Comparison of ENCODE assay signal across 24 mouse cellular contexts in genomic region chr2:126892316-126892715, GRCm38 (mm10). TPM values are rescaled to one million over a fixed set of nuclear protein-coding genes. Genes with fewer than 3 reads are reported as not detected.
A peak's percentile ranks its signal among the peaks of the same experiment; 100 is the strongest.
DNase-seq lines count a peak whose midpoint lies in the region; ATAC-seq and TF ChIP-seq lines count a peak whose summit lies in the region.
"Had no signal": no experiment of that assay in that cellular context is flagged by ENCODE, and none has a peak within 500 bp of the region (broad histone marks: within the 10 kb centered on the region; RNA-seq: fewer than 3 reads in every experiment).

No protein-coding gene starts in this region.

- H3K4me3 ChIP-seq in heart, adult 2 months, result no peak overlapping the region
- H3K4me3 ChIP-seq in heart, postnatal 0 days (ENCODE audit: low read depth, low read length), result no peak overlapping the region
- H3K4me3 ChIP-seq: forebrain, embryonic 10.5 days; forebrain, embryonic 13.5 days; heart, embryonic 12.5 days; hindbrain, embryonic 12.5 days; hindbrain, embryonic 15.5 days had no signal

- no peaks in the 10 kb centered on the region for H3K9me3 ChIP-seq in heart, postnatal 0 days (replicated peaks; ENCODE audit: control insufficient read depth, low read length)
- H3K9me3 ChIP-seq: forebrain, embryonic 10.5 days; forebrain, embryonic 13.5 days; G1E; heart, embryonic 12.5 days; hindbrain, embryonic 12.5 days; hindbrain, embryonic 15.5 days had no signal

- TF ChIP-seq CTCF in heart, adult 2 months (IDR thresholded peaks at IDR 0.05), result no peak
- no peak for TF ChIP-seq CTCF in heart, postnatal 0 days (IDR thresholded peaks at IDR 0.05; ENCODE audit: low read depth)

- no peak overlapping the region for H3K4me2 ChIP-seq in heart, postnatal 0 days (ENCODE audit: low read depth, low read length)
- H3K4me2 ChIP-seq: forebrain, embryonic 13.5 days; heart, embryonic 12.5 days; hindbrain, embryonic 12.5 days; hindbrain, embryonic 15.5 days had no signal

- ATAC-seq in heart, postnatal 0 days (ENCODE audit: insufficient read depth, low read depth), result no peak
- ATAC-seq: forebrain, embryonic 13.5 days; forebrain, embryonic 16.5 days; intestine, postnatal 0 days; Patski had no signal

- peaks cover 6% of the 10 kb centered on the region for H3K36me3 ChIP-seq in heart, adult 2 months (ENCODE audit: control insufficient read depth, insufficient read depth, low read length)
- 0 out of 2 replicates have a peak, but pooled peaks cover 10% of the 10 kb centered on the region for H3K36me3 ChIP-seq in heart, postnatal 0 days (replicated peaks; ENCODE audit: control insufficient read depth, insufficient read depth, low read length)

- no peak for DNase-seq in heart, adult 2 months
- no peak for DNase-seq in heart, adult 11 months
- no peak for DNase-seq in heart, postnatal 0 days (ENCODE audit: low spot score)
- DNase-seq in heart, postnatal 25 days (ENCODE audit: low spot score), result no peak
- DNase-seq in kidney, postnatal 36 days, result peak; percentile 21 to 33
- no peak for DNase-seq in kidney, postnatal 10 days
- DNase-seq: adrenal gland, postnatal 10 days; adrenal gland, postnatal 36 days; B cell, adult 2 months; cerebellum, adult 18-20 months; cerebellum, adult 9-10 months; cerebellum, postnatal 14 days; gastrocnemius, postnatal 25 days; heart, postnatal 10 days had no signal

- no peaks in the 10 kb centered on the region for H3K27me3 ChIP-seq in heart, adult 2 months (ENCODE audit: control insufficient read depth, insufficient read depth, low read length)
- H3K27me3 ChIP-seq in heart, postnatal 0 days (ENCODE audit: control insufficient read depth, insufficient read depth, low read length), result no peaks in the 10 kb centered on the region
- H3K27me3 ChIP-seq: CH12.LX; forebrain, embryonic 13.5 days; heart, embryonic 12.5 days; hindbrain, embryonic 12.5 days; hindbrain, embryonic 15.5 days; Patski had no signal

- intact Hi-C loops in heart, adult 2 months (cut with DNase I), result no loop called here
- intact Hi-C loops in heart, postnatal 25 days (cut with DNase I), result no loop called here

- no peaks in the 10 kb centered on the region; the same call in 1 of the 2 replicates for H3K4me1 ChIP-seq in heart, adult 2 months (ENCODE audit: control insufficient read depth, insufficient read depth, low read length)
- peaks cover 9% of the 10 kb centered on the region; the same call in 1 of the 2 replicates for H3K4me1 ChIP-seq in heart, postnatal 0 days (ENCODE audit: control insufficient read depth, insufficient read depth)
- H3K4me1 ChIP-seq: forebrain, embryonic 10.5 days; forebrain, embryonic 13.5 days; hindbrain, embryonic 12.5 days; hindbrain, embryonic 15.5 days had no signal

- no peak overlapping the region for H3K9ac ChIP-seq in heart, adult 2 months (ENCODE audit: low read depth, low read length)
- no peak overlapping the region for H3K9ac ChIP-seq in heart, postnatal 0 days (replicated peaks; ENCODE audit: low read depth, low read length)
- H3K9ac ChIP-seq: forebrain, embryonic 13.5 days; heart, embryonic 12.5 days; hindbrain, embryonic 12.5 days; hindbrain, embryonic 15.5 days had no signal

- WGBS in heart, adult 2 months, result 67% methylated on average over 7 of the region's 7 CpGs
- WGBS in heart, postnatal 0 days, result 67% methylated on average over 7 of the region's 7 CpGs

- no peak for TF ChIP-seq POLR2A in heart, adult 2 months (IDR thresholded peaks at IDR 0.05; ENCODE audit: insufficient read depth, low read depth, low read length)

- H3K27ac ChIP-seq in heart, adult 2 months, result peak overlapping the region; percentile 45
- peak overlapping the region; percentile 55; the same call in 1 of the 2 replicates for H3K27ac ChIP-seq in heart, postnatal 0 days (ENCODE audit: low read depth)
- H3K27ac ChIP-seq: forebrain, embryonic 10.5 days; forebrain, embryonic 13.5 days; hindbrain, embryonic 12.5 days; hindbrain, embryonic 15.5 days had no signal

- TF ChIP-seq EP300 in heart, adult 2 months (IDR thresholded peaks at IDR 0.05; ENCODE audit: insufficient read depth, low read depth, low read length), result no peak
- TF ChIP-seq EP300 in heart, postnatal 0 days (IDR thresholded peaks at IDR 0.05; ENCODE audit: low read depth), result no peak

- H3K79me2 ChIP-seq in heart, adult 2 months (replicated peaks; ENCODE audit: control insufficient read depth, insufficient read depth, low read length), result no peaks in the 10 kb centered on the region; the same call in 1 of the 2 replicates

RNA-seq across cellular contexts. Expression of gene Trpm7, which starts 16.3 kb away (rescaled TPM):
- 10 to 100 TPM; 24.4 to 26.7 TPM for total RNA-seq in heart, adult 2 months (2021)
- polyA plus RNA-seq in heart, adult 2 months (2012; rRNA removed), result 7.5 and 16.2 TPM in 2 replicates
- 30.4 and 39.7 TPM in 2 replicates for total RNA-seq in heart, postnatal 0 days (2014; rRNA removed; ENCODE audit: low replicate concordance)
- 35.6 and 35.7 TPM in 2 replicates for polyA plus RNA-seq in heart, postnatal 0 days (2015; fragmentation: Nextera tagmentation; extraction: Ambion mirVana)
- total RNA-seq in heart, postnatal 25 days (2021), result 10 to 100 TPM; 24.9 to 30.8 TPM

RNA-seq across cellular contexts. Expression of gene Sppl2a, which starts 40.7 kb away (rescaled TPM):
- 10 to 100 TPM; 51.5 to 56.4 TPM for total RNA-seq in heart, adult 2 months (2021)
- polyA plus RNA-seq in heart, adult 2 months (2012; rRNA removed), result 17.4 and 37.5 TPM in 2 replicates
- 32.6 and 42.7 TPM in 2 replicates for total RNA-seq in heart, postnatal 0 days (2014; rRNA removed; ENCODE audit: low replicate concordance)
- polyA plus RNA-seq in heart, postnatal 0 days (2015; fragmentation: Nextera tagmentation; extraction: Ambion mirVana), result 28.7 and 30.3 TPM in 2 replicates
- total RNA-seq in heart, postnatal 25 days (2021), result 10 to 100 TPM; 45.3 to 53.2 TPM

Comparison
In these comparisons a context has a peak if more than half of its experiments do, and no peak if none do; other contexts are left out.
1. DNase-seq: peak in kidney, postnatal 36 days (2 of 2); none in heart, adult 2 months (0 of 2), heart, adult 11 months (single experiment), heart, postnatal 0 days (single experiment), heart, postnatal 25 days (single experiment) and kidney, postnatal 10 days (single experiment).